Mouse (Mus musculus) forebrain, embryonic 16.5 days (tissue): ENCODE data around the gene Il1r2. TPM values are rescaled to one million over a fixed set of nuclear protein-coding genes. Genes with fewer than 3 reads are reported as not detected.

Experiments used
- ATAC-seq: fragments of 200-750 bp; cut with Nextera tagmentation; 2 replicates; pipeline ENCODE4 v1.8.0; 2017; ENCODE audit warnings: mild to moderate bottlenecking, moderate library complexity
- H3K27ac ChIP-seq: fragments of 300-500 bp; sonication (generic); 2 replicates; pipeline ENCODE4 v1.5.1; 2014; ENCODE audit warnings: low read length, control low read depth
- H3K27me3 ChIP-seq: fragments of 300-500 bp; sonication (generic); replicated peaks from 2 replicates; pipeline ENCODE4 v1.6.1; 2014; ENCODE audit warnings: low read length; ENCODE audit not compliant: control insufficient read depth, insufficient read depth
- H3K36me3 ChIP-seq: fragments of 300-500 bp; sonication (generic); 2 replicates; pipeline ENCODE4 v1.6.1; 2014; ENCODE audit not compliant: control insufficient read depth, insufficient read depth
- H3K4me1 ChIP-seq: fragments of 300-500 bp; sonication (generic); replicated peaks from 2 replicates; pipeline ENCODE4 v1.6.1; 2014; ENCODE audit warnings: low read length; ENCODE audit not compliant: control insufficient read depth, insufficient read depth
- H3K4me2 ChIP-seq: fragments of 300-500 bp; sonication (generic); 2 replicates; pipeline ENCODE4 v1.6.1; 2014; ENCODE audit warnings: mild to moderate bottlenecking, low read length, control low read depth
- H3K4me3 ChIP-seq: fragments of 300-500 bp; sonication (generic); replicated peaks from 2 replicates; pipeline ENCODE4 v1.5.1; 2014; ENCODE audit warnings: mild to moderate bottlenecking, low read length, control low read depth
- H3K9ac ChIP-seq: fragments of 300-500 bp; sonication (generic); replicated peaks from 2 replicates; pipeline ENCODE4 v1.6.1; 2014; ENCODE audit warnings: low read depth, low read length, control low read depth
- H3K9me3 ChIP-seq: fragments of 300-500 bp; sonication (generic); 2 replicates; pipeline ENCODE4 v1.6.1; 2016; ENCODE audit warnings: low read length; ENCODE audit not compliant: control insufficient read depth
- WGBS: fragments of 180-500 bp; shearing (Covaris S2); extraction: QIAGEN DNeasy Blood & Tissue Kit; methylation state at CpG from one replicate; pipeline ENCODE4 v1.1.7; 2014; 5-methylcytosine and 5-hydroxymethylcytosine counted together
- polyA plus RNA-seq: library from polyadenylated mRNA; unstranded; fragments of >200 nt; fragmentation: Nextera tagmentation; extraction: Ambion mirVana; gene quantifications from 2 replicates; pipeline ENCODE4 v1.2.1, GENCODE M21; 2015

Gene Il1r2
- polyA plus RNA-seq, 1 experiment from 2014 or later, result 0.20 TPM

DNA sequence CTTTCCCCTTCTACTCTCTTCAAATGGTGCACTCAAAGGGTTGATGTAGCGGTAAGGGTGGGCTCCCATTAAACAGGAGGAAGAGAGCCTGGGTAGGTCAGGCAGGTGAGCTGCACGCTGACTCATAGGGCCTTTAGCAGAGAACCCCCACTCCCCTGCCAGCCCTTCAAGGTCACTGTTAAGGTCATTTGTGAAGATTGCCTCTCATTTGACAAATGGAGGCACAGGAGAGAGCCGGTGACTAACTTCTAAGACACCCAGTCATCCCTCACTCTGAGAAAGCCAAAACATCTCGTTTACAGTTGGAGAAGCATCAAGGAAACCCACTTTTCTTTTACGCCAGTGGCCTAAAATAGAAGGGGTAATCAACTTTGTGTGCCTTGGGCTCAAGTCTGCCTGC, 16.5 kb upstream of the Il1r2 start:
- ATAC-seq, result no peak
- 76% methylated on average over 5 of the region's 5 CpGs for WGBS

DNA sequence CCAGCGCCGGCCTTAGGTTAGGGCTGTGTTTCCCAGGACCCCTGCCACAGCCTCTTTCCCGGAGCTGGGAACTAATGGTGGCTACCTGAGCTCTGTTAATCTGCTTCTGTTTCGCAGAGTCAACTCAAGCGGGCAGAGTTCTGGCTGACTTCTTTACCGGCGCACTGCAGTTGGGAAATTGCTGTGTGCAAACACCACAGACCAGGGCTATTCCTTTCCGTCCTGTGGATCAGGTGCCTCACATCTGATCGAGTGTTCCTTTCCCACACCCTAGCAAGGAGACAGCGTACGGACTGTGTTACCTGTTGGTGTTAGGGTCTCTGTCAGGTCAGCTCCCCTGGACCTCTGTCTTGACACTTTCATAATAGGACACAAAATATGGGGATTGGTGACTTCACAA, 15.9 kb upstream of the Il1r2 start:
- ATAC-seq, result no peak
- Histone ChIP-seq H3K36me3 (no peaks in the 10 kb centered on the region), H3K27ac (no peak overlapping the region), H3K4me2 (no peak overlapping the region), H3K4me1 (no peaks in the 10 kb centered on the region), H3K9me3 (no peaks in the 10 kb centered on the region), H3K9ac (no peak overlapping the region), H3K4me3 (no peak overlapping the region), H3K27me3 (no peaks in the 10 kb centered on the region)
- WGBS, result 54% methylated on average over 11 of the region's 11 CpGs

More for the DNA sequence above, 16.5 kb upstream of the Il1r2 start:
- Histone ChIP-seq H3K36me3 (no peaks in the 10 kb centered on the region), H3K27ac (no peak overlapping the region), H3K9ac (no peak overlapping the region), H3K4me1 (no peaks in the 10 kb centered on the region), H3K4me3 (no peak overlapping the region), H3K4me2 (no peak overlapping the region), H3K27me3 (no peaks in the 10 kb centered on the region), H3K9me3 (no peaks in the 10 kb centered on the region)

DNA sequence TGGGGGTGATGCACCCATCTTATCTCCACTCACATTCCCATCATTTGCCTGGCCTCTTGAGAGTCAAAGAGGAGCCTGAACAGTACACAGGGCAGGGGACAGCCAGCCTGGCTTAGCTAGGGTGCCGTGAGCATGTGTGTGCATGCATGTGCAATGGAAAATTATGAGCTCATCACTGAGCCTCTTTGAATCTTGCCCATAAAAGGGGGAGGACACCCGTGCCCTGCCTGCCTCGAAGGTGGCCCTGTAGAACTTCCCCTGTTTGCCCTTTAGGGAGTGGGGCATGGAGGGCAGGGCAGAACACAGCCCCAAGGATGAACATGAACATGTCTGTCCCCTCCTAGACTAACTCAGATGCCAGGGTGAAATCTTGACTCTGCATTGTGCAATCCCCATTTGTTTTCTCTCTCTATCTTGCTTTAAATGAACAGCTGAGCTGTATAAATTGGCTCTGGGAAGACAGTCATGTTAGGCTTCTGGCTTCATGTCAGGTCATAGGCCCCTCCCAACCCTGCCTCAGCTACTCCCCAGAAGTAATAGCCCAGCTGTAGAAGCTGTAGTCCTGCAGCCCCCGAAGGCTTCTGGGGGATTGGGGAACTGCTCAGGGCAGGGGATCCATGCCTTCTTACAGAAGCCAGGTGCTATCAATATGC, 14.6 kb upstream of the Il1r2 start:
- no peaks in the 10 kb centered on the region for H3K4me1 ChIP-seq
- H3K9me3 ChIP-seq, result no peaks in the 10 kb centered on the region
- no peak overlapping the region for H3K4me2 ChIP-seq
- H3K36me3 ChIP-seq, result no peaks in the 10 kb centered on the region
- H3K27ac ChIP-seq, result no peak overlapping the region
- no peaks in the 10 kb centered on the region for H3K27me3 ChIP-seq
- 77% methylated on average over 4 of the region's 4 CpGs for WGBS
- no peak overlapping the region for H3K9ac ChIP-seq
- H3K4me3 ChIP-seq, result no peak overlapping the region
- ATAC-seq, result no peak

DNA sequence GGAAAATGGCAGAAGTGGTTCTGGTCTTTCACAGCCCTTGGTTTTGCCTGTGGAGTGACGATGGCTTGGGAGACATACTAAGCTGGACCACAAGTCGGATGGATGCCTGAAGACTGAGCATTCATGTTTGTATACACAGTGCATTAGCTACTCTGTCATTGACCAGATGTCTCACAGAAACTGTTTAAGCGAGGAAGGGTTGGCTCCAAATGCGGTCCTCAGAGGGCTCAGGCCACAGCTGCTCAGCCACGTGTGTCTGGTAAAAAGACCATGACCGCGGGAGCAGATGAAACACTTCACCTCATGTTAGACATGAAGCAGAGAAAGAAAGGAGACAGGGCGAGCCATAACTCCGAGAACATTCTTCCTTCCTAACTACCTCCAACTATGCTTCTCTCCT, 12.5 kb upstream of the Il1r2 start:
- 84% methylated on average over 9 of the region's 9 CpGs for WGBS
- no peaks in the 10 kb centered on the region for H3K9me3 ChIP-seq
- H3K4me2 ChIP-seq, result no peak overlapping the region
- H3K36me3 ChIP-seq, result no peaks in the 10 kb centered on the region
- no peak overlapping the region for H3K27ac ChIP-seq
- no peak for ATAC-seq
- no peaks in the 10 kb centered on the region for H3K27me3 ChIP-seq
- no peak overlapping the region for H3K4me3 ChIP-seq
- no peaks in the 10 kb centered on the region for H3K4me1 ChIP-seq
- no peak overlapping the region for H3K9ac ChIP-seq

DNA sequence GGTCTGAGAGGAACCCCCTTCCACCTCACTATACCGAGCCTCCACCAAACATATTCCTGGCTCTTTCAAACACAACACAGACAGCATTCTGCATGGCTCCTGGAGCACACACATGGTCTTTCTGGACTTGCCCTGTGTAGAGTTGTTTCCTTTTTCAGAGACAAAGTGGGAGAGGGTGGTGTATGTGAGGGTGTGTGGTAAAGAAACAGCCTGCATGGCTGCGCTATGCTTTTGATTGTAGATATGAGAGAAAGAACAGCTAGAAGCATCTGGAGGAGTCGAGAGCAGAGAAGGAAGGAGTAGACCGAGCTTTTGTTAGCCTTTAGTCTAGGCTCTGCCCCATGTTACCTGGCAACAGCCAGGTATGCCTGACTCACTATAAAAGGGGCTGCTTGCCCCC, 10.5 kb upstream of the Il1r2 start:
- no peak for ATAC-seq
- H3K4me2 ChIP-seq, result no peak overlapping the region
- H3K4me1 ChIP-seq, result no peaks in the 10 kb centered on the region
- H3K4me3 ChIP-seq, result no peak overlapping the region
- H3K9me3 ChIP-seq, result no peaks in the 10 kb centered on the region
- 60% methylated on average over 4 of the region's 4 CpGs for WGBS
- H3K27me3 ChIP-seq, result no peaks in the 10 kb centered on the region
- no peak overlapping the region for H3K9ac ChIP-seq
- H3K36me3 ChIP-seq, result no peaks in the 10 kb centered on the region
- no peak overlapping the region for H3K27ac ChIP-seq

DNA sequence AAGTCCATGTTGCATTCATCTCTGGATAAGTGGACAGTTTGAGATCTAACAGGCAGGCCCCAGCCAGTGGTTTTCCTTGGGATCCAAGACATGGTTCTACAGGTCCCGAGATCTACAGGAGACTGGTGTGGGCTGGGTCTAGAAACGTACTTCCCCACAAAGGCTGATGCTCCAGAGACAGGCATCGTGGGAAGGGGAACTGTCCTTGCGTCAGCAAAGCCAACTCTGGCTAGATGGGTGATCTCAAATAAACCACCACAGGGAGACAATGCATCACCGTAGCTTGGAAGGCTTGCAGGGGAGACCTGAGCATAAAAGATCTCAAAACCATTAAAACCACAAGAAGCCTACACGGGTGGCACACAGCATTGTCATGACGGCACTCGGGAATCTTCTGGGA, 9.4 kb upstream of the Il1r2 start:
- Histone ChIP-seq H3K4me2 (no peak overlapping the region), H3K4me1 (no peaks in the 10 kb centered on the region), H3K36me3 (no peaks in the 10 kb centered on the region), H3K27ac (no peak overlapping the region), H3K9ac (no peak overlapping the region), H3K27me3 (no peaks in the 10 kb centered on the region), H3K4me3 (no peak overlapping the region), H3K9me3 (no peaks in the 10 kb centered on the region)
- ATAC-seq, result no peak
- WGBS, result 93% methylated on average over 8 of the region's 8 CpGs

DNA sequence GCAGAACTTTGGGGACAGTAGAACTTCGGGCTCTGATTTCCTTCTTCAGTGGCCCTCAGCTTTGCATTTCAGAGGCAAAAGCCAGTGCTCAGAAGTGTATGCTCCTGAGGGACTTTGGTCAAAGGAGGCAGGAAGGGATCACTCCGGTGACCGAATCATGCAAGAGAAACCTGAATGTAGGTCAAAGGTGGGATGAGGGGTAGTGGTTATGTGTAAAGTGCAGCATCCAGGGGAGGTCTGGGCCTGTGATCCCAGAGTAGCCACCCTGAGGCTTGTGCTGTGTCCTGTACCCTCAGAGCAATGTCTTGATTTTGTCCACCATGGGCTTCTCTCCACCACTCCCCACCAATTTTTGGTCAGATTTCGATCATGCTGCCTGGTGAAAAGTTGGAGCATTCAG, 1.3 kb upstream of the Il1r2 start:
- WGBS, result 86% methylated on average over 4 of the region's 4 CpGs
- no peaks in the 10 kb centered on the region for H3K4me1 ChIP-seq
- H3K27me3 ChIP-seq, result no peaks in the 10 kb centered on the region
- no peak overlapping the region for H3K27ac ChIP-seq
- no peak overlapping the region for H3K4me2 ChIP-seq
- H3K9me3 ChIP-seq, result no peaks in the 10 kb centered on the region; the same call in 1 of the 2 replicates
- H3K4me3 ChIP-seq, result no peak overlapping the region
- H3K9ac ChIP-seq, result no peak overlapping the region
- no peaks in the 10 kb centered on the region for H3K36me3 ChIP-seq
- no peak for ATAC-seq

DNA sequence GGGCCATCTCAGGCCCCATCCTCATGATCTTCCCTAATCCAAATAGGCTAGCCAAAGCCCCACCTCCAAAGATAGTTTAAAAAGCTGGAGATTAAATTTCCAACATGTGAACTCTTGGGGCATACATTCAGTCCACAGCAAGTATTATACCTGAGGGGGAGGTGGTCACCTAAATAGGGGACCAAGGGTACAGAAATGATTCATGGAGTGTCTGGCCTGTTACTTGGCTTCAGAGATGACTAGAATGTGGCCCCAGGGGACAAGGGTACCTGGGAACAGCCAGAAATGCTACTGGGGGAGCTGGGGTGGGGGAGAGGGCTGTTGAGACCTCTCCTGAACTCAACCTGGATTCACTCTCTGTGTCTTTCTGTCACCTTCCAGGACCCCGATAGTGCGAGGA, 3.4 kb downstream of the Il1r2 start:
- no peaks in the 10 kb centered on the region for H3K27me3 ChIP-seq
- no peak for ATAC-seq
- no peak overlapping the region for H3K4me3 ChIP-seq
- no peak overlapping the region for H3K4me2 ChIP-seq
- WGBS, result 100% methylated on average over 2 of the region's 2 CpGs
- no peak overlapping the region for H3K27ac ChIP-seq
- H3K9me3 ChIP-seq, result no peaks in the 10 kb centered on the region; the same call in 1 of the 2 replicates
- H3K36me3 ChIP-seq, result no peaks in the 10 kb centered on the region
- H3K9ac ChIP-seq, result no peak overlapping the region
- no peaks in the 10 kb centered on the region for H3K4me1 ChIP-seq

DNA sequence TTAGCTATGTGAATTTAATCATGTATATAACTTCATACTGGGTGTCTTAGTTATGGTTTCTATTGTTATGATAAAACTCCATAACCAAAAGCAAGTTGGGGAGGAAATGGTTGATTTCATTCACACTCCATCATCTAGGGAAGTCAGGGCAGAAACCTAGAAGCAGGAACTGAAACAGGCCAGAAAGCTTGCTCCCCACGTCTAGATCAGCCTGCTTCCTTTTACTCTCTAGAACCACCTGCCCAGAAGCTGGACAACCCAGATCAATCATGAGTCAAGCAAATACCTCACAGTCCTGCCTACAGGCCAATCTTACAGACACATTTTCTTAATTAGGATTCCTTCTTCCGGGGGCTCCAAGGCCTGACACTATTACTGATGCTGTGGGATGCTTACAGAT, 7.2 kb downstream of the Il1r2 start:
- no peak overlapping the region for H3K4me3 ChIP-seq
- H3K9ac ChIP-seq, result no peak overlapping the region
- no peaks in the 10 kb centered on the region for H3K27me3 ChIP-seq
- peaks cover 11% of the 10 kb centered on the region for H3K4me1 ChIP-seq
- H3K9me3 ChIP-seq, result no peaks in the 10 kb centered on the region
- H3K4me2 ChIP-seq, result no peak overlapping the region
- no peak for ATAC-seq
- 80% methylated on average over 2 of the region's 2 CpGs for WGBS
- H3K27ac ChIP-seq, result no peak overlapping the region
- H3K36me3 ChIP-seq, result no peaks in the 10 kb centered on the region

DNA sequence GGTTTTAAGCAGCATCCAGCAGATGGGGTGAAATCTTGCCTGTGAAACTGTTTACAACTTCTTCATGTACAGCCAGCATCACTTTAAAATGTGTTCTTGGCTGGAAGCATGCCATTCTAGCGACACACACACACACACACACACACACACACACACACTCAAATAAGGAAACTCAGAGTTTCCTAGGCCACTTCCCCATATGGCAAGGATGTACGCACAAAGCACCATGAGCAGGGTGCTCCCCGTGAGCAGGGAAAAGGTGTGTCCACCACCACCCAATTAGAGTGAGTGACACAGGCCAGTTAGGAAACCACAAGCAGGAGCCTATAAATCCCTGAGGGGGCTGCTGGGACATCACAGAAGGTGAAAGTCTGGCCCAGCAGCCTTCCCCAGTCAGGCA, 10.5 kb downstream of the Il1r2 start:
- H3K27me3 ChIP-seq, result no peaks in the 10 kb centered on the region
- H3K9me3 ChIP-seq, result no peaks in the 10 kb centered on the region
- H3K4me1 ChIP-seq, result peaks cover 12% of the 10 kb centered on the region
- 51% methylated on average over 3 of the region's 3 CpGs for WGBS
- H3K4me3 ChIP-seq, result no peak overlapping the region
- no peak overlapping the region for H3K27ac ChIP-seq
- ATAC-seq, result peak; percentile 26; the same call in 1 of the 2 replicates
- H3K36me3 ChIP-seq, result no peaks in the 10 kb centered on the region
- no peak overlapping the region for H3K9ac ChIP-seq
- no peak overlapping the region; the same call in 1 of the 2 replicates for H3K4me2 ChIP-seq
